Mouse (Mus musculus): ENCODE results near the gene Cbs.

DNA sequence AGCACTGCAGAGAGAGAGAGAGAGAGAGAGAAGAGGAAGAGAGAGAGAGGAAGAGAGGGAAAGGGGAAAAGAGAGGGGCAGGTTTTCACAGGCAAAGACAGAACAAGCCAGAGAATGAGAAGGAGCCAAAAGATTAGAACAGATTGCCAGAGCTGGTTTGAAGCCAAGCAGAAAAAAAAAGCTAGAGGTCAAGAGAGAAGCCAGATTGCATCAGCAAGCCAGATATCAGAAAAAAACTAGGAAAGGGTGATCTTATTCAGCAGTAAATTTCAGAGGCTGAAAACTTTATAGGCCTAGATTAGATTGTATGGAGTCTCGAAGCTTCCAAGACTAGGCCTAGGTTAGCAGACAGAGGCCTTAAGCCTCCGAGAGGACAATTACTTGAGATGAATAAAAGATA, 9.1 kb downstream of the Cbs start:
- TF ChIP-seq CTCF (IDR thresholded peaks at IDR 0.05; ENCODE audit: low read depth, low read length) = no peak
- TF ChIP-seq POLR2A (IDR thresholded peaks at IDR 0.05; ENCODE audit: extremely low read depth, insufficient read depth, low read length) = no peak
